Mouse (Mus musculus) CH12.LX (cell line): ENCODE measurements at regions not wholly inside any gene's neighbourhood (a gene's known extent, or its start where the extent isn't known, plus 50 kb on each side); places are given as distances from the start of the nearest gene placed in this dataset.

Experiments
- DNase-seq: peaks from one replicate; pipeline ENCODE4 v3.0.0-alpha.2; 2013; ENCODE audit errors: extremely low read depth
- H3K27ac ChIP-seq: 2 replicates; pipeline ENCODE4 v1.5.1; 2012; ENCODE audit warnings: low read depth, mild to moderate bottlenecking, control low read depth, moderate library complexity; ENCODE audit not compliant: insufficient read depth
- H3K27me3 ChIP-seq: replicated peaks from 2 replicates; pipeline ENCODE3; 2012; ENCODE audit warnings: inconsistent platforms
- H3K36me3 ChIP-seq, 2 experiments: replicated peaks in 1 of 2; 2 replicates each; pipeline versions ENCODE3 to v1.6.1; 2012; ENCODE audit warnings: inconsistent platforms in 1 of 2, low read length in 1 of 2, mild to moderate bottlenecking in 1 of 2, mixed read lengths in 1 of 2, moderate library complexity in 1 of 2; ENCODE audit not compliant: control insufficient read depth in 1 of 2, insufficient read depth in 1 of 2
- H3K4me1 ChIP-seq, 2 experiments: 2 replicates each; pipeline ENCODE4 v1.6.1; 2012; ENCODE audit warnings: inconsistent platforms in 1 of 2, moderate library complexity in 1 of 2; ENCODE audit not compliant: insufficient read depth in 2 of 2, control insufficient read depth in 1 of 2
- H3K4me2 ChIP-seq: 2 replicates; pipeline ENCODE4 v1.6.1; 2012; ENCODE audit warnings: low read depth, mild to moderate bottlenecking, control low read depth; ENCODE audit not compliant: poor library complexity, insufficient read depth, severe bottlenecking
- H3K4me3 ChIP-seq, 3 experiments: fragments of 150-350 bp in 1 of 3; sonication (generic) in 1 of 3; replicated peaks in 1 of 3; 2 replicates each; pipeline versions ENCODE3 to v1.5.1; 2011 to 2012; ENCODE audit warnings: low read depth in 2 of 3, low read length in 2 of 3, mild to moderate bottlenecking in 2 of 3, moderate library complexity in 2 of 3, control low read depth in 1 of 3, improper control_type of control experiment in 1 of 3, inconsistent platforms in 1 of 3, mixed read lengths in 1 of 3; ENCODE audit not compliant: poor library complexity in 1 of 3
- H3K79me2 ChIP-seq: replicated peaks from 2 replicates; pipeline ENCODE4 v1.6.1; 2012; ENCODE audit warnings: mild to moderate bottlenecking, moderate library complexity; ENCODE audit not compliant: control insufficient read depth, poor library complexity, insufficient read depth, severe bottlenecking; ENCODE audit errors: extremely low read depth
- H3K9ac ChIP-seq: 2 replicates; pipeline ENCODE4 v1.6.1; 2012; ENCODE audit warnings: low read depth, mild to moderate bottlenecking, control low read depth, moderate library complexity; ENCODE audit not compliant: insufficient read depth
- H3K9me3 ChIP-seq: replicated peaks from 2 replicates; pipeline ENCODE3; 2012; ENCODE audit warnings: low read length, inconsistent platforms, mixed read lengths
- BHLHE40 ChIP-seq: IDR thresholded peaks from 2 replicates; pipeline ENCODE4 v1.6.1; 2011; ENCODE audit warnings: mild to moderate bottlenecking, low read depth, low read length, improper control_type of control experiment
- EP300 ChIP-seq: IDR thresholded peaks from 2 replicates; pipeline ENCODE4 v1.6.1; 2011; ENCODE audit warnings: low read length, improper control_type of control experiment
- ETS1 ChIP-seq: conservative IDR thresholded peaks from 2 replicates; pipeline ENCODE4 v1.6.1; 2012; ENCODE audit warnings: low read depth, mild to moderate bottlenecking, inconsistent platforms, low read length, improper control_type of control experiment, moderate library complexity
- MAZ ChIP-seq: IDR thresholded peaks from 2 replicates; pipeline ENCODE4 v1.6.1; 2012; ENCODE audit warnings: low read depth, mild to moderate bottlenecking, inconsistent platforms, low read length, improper control_type of control experiment, moderate library complexity
- MXI1 ChIP-seq: IDR thresholded peaks from 2 replicates; pipeline ENCODE4 v1.6.1; 2011; ENCODE audit warnings: mild to moderate bottlenecking, low read depth, low read length, improper control_type of control experiment
- MYC ChIP-seq: IDR thresholded peaks from 2 replicates; pipeline ENCODE4 v1.6.1; 2011; ENCODE audit warnings: low read depth, mild to moderate bottlenecking, improper control_type of control experiment, low read length
- NELFE ChIP-seq: IDR thresholded peaks from 2 replicates; pipeline ENCODE4 v1.6.1; 2011; ENCODE audit warnings: low read depth, low read length, improper control_type of control experiment
- NRF1 ChIP-seq: IDR thresholded peaks from 2 replicates; pipeline ENCODE4 v1.6.1; 2014; ENCODE audit warnings: low read depth, mild to moderate bottlenecking, inconsistent platforms, low read length, improper control_type of control experiment, moderate library complexity
- PAX5 ChIP-seq: IDR thresholded peaks from 2 replicates; pipeline ENCODE4 v1.6.1; 2012; ENCODE audit warnings: low read length, inconsistent platforms, mixed read lengths
- POLR2A ChIP-seq: IDR thresholded peaks from 2 replicates; pipeline ENCODE4 v1.6.1; 2011; ENCODE audit warnings: low read depth, mild to moderate bottlenecking, improper control_type of control experiment, low read length
- RCOR1 ChIP-seq: conservative IDR thresholded peaks from 2 replicates; pipeline ENCODE4 v1.6.1; 2012; ENCODE audit warnings: low read depth, mild to moderate bottlenecking, inconsistent platforms, low read length, improper control_type of control experiment
- SIN3A ChIP-seq: IDR thresholded peaks from 2 replicates; pipeline ENCODE4 v1.6.1; 2012; ENCODE audit warnings: low read length, improper control_type of control experiment, inconsistent platforms
- SMC3 ChIP-seq: IDR thresholded peaks from 2 replicates; pipeline ENCODE4 v1.6.1; 2011; ENCODE audit warnings: low read depth, low read length, improper control_type of control experiment
- TCF12 ChIP-seq: IDR thresholded peaks from 2 replicates; pipeline ENCODE4 v1.6.1; 2014; ENCODE audit warnings: low read depth, mild to moderate bottlenecking, inconsistent platforms, low read length, improper control_type of control experiment
- USF1 ChIP-seq: IDR thresholded peaks from 2 replicates; pipeline ENCODE4 v1.6.1; 2014; ENCODE audit warnings: low read depth, mild to moderate bottlenecking, inconsistent platforms, low read length, improper control_type of control experiment
- USF2 ChIP-seq: conservative IDR thresholded peaks from 2 replicates; pipeline ENCODE4 v1.6.1; 2011; ENCODE audit warnings: low read depth, low read length, improper control_type of control experiment
- dilution Hi-C: fragments of 300-500 bp; cut with MboI; formaldehyde crosslinking; loops from 2 replicates; pipeline ENCODE4 v1.14.3; 2020; ENCODE audit warnings: low sequenced_read_pairs; ENCODE audit not compliant: extremely low pct_unique_long_range_greater_than_20kb, extremely low pct_ligation_motif_present
- in situ Hi-C: fragments of 300-500 bp; cut with MboI; formaldehyde crosslinking; loops from 3 replicates; pipeline ENCODE4 v1.14.3; 2019; ENCODE audit warnings: low sequenced_read_pairs, low pct_ligation_motif_present, low pct_unique_long_range_greater_than_20kb, mixed read lengths

- Histone ChIP-seq H3K4me2 (no peak overlapping the region), H3K4me3 (no peak overlapping the region), H3K27me3 (peaks cover 3% of the 10 kb centered on the region), H3K79me2 (no peaks in the 10 kb centered on the region), H3K36me3 (no peaks in the 10 kb centered on the region), H3K27ac (no peak overlapping the region), H3K9ac (no peak overlapping the region), H3K4me1 (no peaks in the 10 kb centered on the region), H3K9me3 (peaks cover 25% of the 10 kb centered on the region)
- TF ChIP-seq MXI1 = no peak
- no peak for TF ChIP-seq MYC
- TF ChIP-seq PAX5 = no peak
- TF ChIP-seq USF1 = no peak
- TF ChIP-seq TCF12 = no peak
- TF ChIP-seq SMC3 = no peak
- no peak for TF ChIP-seq NRF1
- in situ Hi-C loops (no loop called here), dilution Hi-C loops (no loop called here)
- no peak for DNase-seq
Observed at GRCm38 (mm10) chr8:115778433-115778832, 70.8 kb upstream of the Maf start.

GRCm38 (mm10) chr8:115771060-115771459, 63.5 kb upstream of the Maf start:
- Histone ChIP-seq H3K79me2 (no peaks in the 10 kb centered on the region), H3K4me2 (no peak overlapping the region), H3K4me3 (no peak overlapping the region), H3K27ac (no peak overlapping the region), H3K36me3 (no peaks in the 10 kb centered on the region), H3K27me3 (peaks cover 2% of the 10 kb centered on the region), H3K4me1 (no peaks in the 10 kb centered on the region), H3K9ac (no peak overlapping the region), H3K9me3 (peaks cover 24% of the 10 kb centered on the region)
- peak; percentile 0 for DNase-seq
- in situ Hi-C loops = no loop called here
- dilution Hi-C loops = no loop called here
- TF ChIP-seq SMC3 (no peak), USF2 (no peak), POLR2A (no peak), USF1 (no peak), EP300 (no peak), MAZ (no peak), NELFE (no peak), BHLHE40 (no peak)

- no peak overlapping the region for H3K27ac ChIP-seq
- H3K79me2 ChIP-seq = no peaks in the 10 kb centered on the region
- no peak overlapping the region for H3K4me2 ChIP-seq
- no peaks in the 10 kb centered on the region for H3K4me1 ChIP-seq
- H3K4me3 ChIP-seq = no peak overlapping the region
- no peak for DNase-seq
- no peak overlapping the region for H3K9ac ChIP-seq
- H3K27me3 ChIP-seq = peaks cover 12% of the 10 kb centered on the region
- no peak for TF ChIP-seq BHLHE40
- TF ChIP-seq SMC3 = no peak
- TF ChIP-seq RCOR1 = no peak
- no peak for TF ChIP-seq ETS1
- no peak for TF ChIP-seq SIN3A
- TF ChIP-seq MYC = no peak
- dilution Hi-C loops (no loop called here), in situ Hi-C loops (no loop called here)
- H3K36me3 ChIP-seq = no peaks in the 10 kb centered on the region
- H3K9me3 ChIP-seq = peaks cover 29% of the 10 kb centered on the region
Observed at GRCm38 (mm10) chr8:115768631-115769030, 61.0 kb upstream of the Maf start.
